Mouse (Mus musculus) frontal cortex, postnatal 14 days (tissue): Measurements from ENCODE around the gene Tlcd2.

Experiments
- DNase-seq, 2 experiments: peaks; one replicate each; pipeline ENCODE4 v3.0.0; 2022; ENCODE audit warnings: low spot score in 2 of 2

Tlcd2 gene

GRCm38 (mm10) chr11:75466731-75467505 is 5.4 kb downstream of the Tlcd2 start:
- no peak for DNase-seq

- no peak for DNase-seq
Measured at GRCm38 (mm10) chr11:75467512-75468215, 6.1 kb downstream of the Tlcd2 start.

- DNase-seq, result no peak
Measured at GRCm38 (mm10) chr11:75468410-75468809, 6.9 kb downstream of the Tlcd2 start.

GRCm38 (mm10) chr11:75469261-75469660 is 7.7 kb downstream of the Tlcd2 start:
- no peak for DNase-seq

GRCm38 (mm10) chr11:75470675-75471074 is 9.2 kb downstream of the Tlcd2 start:
- DNase-seq, result no peak

- DNase-seq, result no peak
Measured at GRCm38 (mm10) chr11:75472469-75473081, 11.1 kb downstream of the Tlcd2 start.

GRCm38 (mm10) chr11:75473376-75473775 is 11.9 kb downstream of the Tlcd2 start:
- no peak for DNase-seq

- DNase-seq, result no peak
Measured at GRCm38 (mm10) chr11:75486192-75486591, 24.7 kb downstream of the Tlcd2 start.

DNA sequence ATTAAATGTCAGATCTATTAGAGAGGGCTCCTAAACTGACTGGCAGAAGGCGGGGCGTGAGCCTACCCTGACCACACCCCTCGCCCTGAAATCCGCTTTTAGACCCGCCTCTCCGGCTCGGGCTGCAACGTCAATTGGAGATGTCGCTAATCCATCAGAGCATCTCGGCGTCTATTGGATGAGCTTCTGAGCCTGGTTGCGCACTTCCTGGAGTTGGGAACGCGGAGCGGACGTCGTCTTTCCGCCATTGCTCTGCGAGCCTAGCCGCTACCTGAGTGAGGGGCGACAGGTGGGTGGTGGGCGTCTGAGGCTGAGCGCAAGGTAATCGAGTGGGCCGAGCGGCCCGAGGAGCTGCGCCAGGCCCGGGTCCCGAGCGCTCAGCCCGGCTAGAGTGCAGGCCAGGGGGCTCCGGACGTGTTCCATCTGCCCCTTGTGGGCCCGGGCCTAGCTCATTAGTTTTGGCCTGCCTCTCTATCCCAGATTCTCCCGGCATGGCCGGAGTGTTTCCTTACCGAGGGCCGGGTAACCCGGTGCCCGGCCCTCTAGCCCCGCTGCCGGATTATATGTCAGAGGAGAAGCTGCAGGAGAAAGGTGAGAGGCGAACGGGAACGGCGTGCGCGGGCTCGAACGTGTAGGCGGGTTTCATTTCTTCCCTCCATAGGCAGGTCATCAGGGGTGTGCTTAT is 25.2 kb downstream of the Tlcd2 start, which contains the start of gene Prpf8:
Gene Prpf8, plus strand, starts transcription at position 216 of the 685 bp plus-strand sequence.
- DNase-seq, result peak; percentile 96 to 98

GRCm38 (mm10) chr11:75487496-75487895 is 26.0 kb downstream of the Tlcd2 start:
- DNase-seq, result no peak

DNA sequence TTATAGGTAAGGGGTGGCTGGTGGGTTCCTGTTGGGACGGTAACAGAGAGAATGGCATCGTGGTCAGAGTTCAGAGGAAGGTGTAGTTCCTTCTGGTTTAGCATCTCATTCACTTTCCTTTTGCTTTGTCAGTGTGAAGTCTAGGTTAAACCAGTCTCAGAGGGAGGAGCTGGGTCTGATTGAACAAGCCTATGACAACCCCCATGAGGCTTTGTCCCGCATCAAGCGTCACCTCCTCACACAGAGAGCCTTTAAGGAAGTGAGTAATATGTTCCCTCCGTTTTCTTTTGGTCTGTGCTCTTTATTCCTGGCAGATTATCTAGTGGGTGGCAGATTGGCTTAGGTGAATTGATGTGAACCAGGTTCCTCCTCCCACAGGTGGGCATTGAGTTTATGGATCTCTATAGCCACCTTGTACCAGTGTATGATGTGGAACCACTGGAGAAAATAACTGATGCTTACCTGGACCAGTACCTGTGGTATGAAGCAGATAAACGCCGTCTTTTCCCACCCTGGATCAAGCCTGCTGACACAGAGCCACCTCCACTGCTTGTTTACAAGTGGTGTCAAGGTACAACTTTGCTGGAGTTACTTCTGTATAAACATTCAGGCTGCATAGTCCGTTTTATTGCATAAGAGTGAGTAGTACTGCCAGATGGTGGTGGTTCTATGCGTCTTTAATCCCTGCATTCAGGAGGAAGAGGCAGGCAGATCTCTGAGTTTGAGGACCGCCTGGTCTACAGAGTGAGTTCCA is 33.0 kb downstream of the Tlcd2 start:
- DNase-seq, result no peak

DNA sequence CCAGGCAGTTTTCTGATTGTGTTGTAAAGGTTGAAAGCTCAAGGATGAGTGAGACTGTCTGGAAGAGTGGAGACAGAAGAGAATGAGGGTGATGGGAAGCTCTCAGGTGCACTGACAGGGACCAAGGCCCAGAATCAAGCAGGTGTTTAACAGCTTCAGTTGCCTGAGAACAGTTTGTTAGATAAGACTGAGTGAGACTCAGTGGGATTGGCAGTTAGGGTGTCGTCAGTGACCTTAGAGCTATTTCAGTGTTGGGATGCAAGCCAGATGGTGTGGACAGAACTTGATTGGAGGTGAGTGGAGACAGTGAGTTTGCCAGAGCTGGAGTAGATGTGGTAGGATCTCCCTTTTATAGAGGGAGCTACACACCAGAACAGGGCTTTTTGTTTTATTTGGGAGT is 36.6 kb downstream of the Tlcd2 start:
- no peak for DNase-seq

DNA sequence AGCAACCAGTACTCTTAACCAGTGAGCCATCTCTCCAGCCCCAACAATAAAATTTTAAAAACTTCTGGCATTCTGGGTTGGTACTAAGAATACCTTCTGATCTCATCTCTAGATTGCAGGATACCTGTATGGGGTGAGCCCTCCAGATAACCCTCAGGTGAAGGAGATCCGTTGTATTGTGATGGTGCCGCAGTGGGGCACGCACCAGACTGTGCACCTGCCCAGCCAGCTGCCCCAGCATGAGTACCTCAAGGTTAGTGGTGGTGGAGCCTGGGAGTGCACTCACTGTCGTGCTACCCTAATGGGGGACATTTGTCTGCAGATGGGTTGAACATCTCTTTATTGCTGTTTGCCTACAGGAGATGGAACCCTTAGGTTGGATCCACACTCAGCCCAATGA is 46.6 kb downstream of the Tlcd2 start:
- no peak for DNase-seq

GRCm38 (mm10) chr11:75508904-75509303 is 47.4 kb downstream of the Tlcd2 start:
- DNase-seq, result no peak

DNA sequence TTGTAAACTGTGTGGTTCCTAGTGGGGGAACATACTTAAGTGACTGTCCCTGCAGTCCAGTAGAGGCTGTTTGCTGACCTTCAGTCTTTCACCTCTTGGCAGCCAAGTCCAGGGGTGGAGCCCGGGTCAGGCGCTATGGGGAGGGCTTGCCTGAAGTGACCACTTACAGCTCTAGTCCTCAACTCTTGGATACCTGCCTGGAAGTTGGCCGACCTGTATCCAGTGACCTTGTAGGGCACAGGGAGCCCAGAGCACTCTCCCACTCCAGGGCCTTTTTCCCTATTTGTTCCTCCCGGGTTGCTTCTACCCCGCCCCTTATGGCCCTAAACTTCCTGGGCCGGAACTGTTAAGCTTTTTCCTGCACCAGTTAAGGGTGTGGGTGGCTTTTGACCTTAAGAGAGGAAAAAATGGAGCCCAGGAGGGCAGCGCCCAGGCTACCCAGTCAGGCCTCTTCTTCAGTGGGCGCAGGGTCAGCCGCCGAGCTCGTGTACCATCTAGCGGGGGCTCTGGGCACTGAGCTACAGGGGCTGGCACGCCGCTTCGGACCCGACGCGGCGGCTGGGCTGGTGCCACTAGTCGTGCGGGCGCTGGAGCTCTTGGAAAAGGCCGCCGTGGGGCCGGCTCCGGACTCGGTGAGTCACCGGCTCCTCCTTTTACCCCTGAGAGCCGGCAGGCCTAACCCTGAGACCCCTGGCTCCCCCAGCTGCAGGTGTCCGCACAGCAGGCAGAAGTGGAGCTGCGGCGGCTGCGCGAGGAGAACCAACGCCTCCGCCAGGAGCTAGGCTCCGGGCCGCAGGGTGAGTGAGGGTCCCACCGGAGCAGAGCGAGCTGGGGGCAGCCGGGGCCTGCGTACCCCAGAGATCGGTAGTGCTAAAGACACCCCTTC is 48.5 kb downstream of the Tlcd2 start, which contains the start of gene Rilp:
Gene Rilp, plus strand, starts transcription at position 354 of the 886 bp plus-strand sequence.
- DNase-seq, result peak in 1 of 2 experiments; percentile 43

DNA sequence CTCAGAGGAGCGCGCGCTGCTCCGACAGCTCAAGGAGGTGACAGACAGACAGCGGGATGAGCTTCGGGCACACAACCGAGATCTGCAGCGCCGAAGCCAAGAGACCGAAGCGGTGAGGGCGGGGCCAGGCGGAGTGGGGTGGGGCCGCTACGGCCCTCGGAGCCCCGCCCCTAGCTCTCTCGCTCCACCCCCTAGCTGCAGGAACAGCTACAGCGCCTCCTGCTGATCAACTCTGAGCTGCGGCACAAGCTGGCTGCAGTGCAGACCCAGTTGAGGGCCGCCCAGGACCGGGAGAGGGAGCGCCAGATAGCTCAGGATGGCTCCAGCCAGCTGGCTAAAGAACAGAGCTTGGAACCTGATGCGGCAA is 49.1 kb downstream of the Tlcd2 start:
- peak; percentile 79 to 81 for DNase-seq

DNA sequence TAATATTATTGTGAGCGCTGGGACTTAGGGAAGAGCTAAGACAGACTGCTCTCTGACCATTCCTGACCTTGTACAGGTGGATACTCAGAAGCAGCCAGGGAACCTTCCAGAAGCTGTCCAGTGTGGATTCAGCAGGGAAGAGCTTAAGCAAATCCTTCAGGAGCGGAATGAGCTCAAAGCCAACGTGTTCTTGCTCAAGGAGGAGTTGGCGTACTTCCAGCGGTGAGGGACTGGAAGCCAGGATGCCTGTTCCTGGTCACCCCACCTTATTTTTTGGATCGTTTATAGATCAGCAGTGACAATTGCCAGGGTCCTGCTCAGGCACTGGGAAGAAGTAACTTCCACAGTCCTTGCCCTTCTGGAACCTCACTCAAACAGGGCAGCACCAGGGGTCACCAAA is 49.7 kb downstream of the Tlcd2 start:
- DNase-seq, result no peak

GRCm38 (mm10) chr11:75512301-75513018 is 50.9 kb downstream of the Tlcd2 start:
- no peak for DNase-seq

- DNase-seq, result no peak
Measured at GRCm38 (mm10) chr11:75513336-75513735, 51.8 kb downstream of the Tlcd2 start, which contains the start of gene Scarf1. Scarf1 (plus strand) TSS chr11:75513540.

DNA sequence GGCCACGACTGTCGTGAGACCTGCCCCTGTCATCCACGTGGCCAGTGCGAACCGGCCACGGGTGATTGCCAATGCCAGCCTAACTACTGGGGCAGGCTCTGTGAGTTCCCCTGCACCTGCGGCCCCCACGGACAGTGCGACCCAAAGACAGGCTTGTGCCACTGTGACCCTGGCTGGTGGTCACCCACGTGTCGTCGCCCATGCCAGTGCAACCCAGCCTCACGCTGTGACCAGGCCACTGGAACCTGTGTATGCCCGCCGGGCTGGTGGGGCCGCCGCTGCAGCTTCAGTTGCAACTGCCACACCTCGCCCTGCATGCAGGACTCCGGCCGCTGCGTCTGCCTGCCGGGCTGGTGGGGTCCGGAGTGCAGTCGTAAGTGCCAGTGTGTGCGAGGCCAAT is 53.7 kb downstream of the Tlcd2 start:
- no peak for DNase-seq
